Comparison of ENCODE assay signal across 10 mouse cellular contexts in genomic region chrX:74452773-74453172, GRCm38 (mm10). TPM values are rescaled to one million over a fixed set of nuclear protein-coding genes. Genes with fewer than 3 reads are reported as not detected.
DNase-seq lines count a peak whose midpoint lies in the region; ATAC-seq lines count a peak whose summit lies in the region.
"Had no signal": no experiment of that assay in that cellular context is flagged by ENCODE, and none has a peak within 500 bp of the region (broad histone marks: within the 10 kb centered on the region; RNA-seq: fewer than 3 reads in every experiment).

No protein-coding gene starts in this region.

- no peaks in the 10 kb centered on the region for H3K9me3 ChIP-seq in embryonic facial prominence, embryonic 11.5 days (replicated peaks; ENCODE audit: control insufficient read depth, low read length)
- no peaks in the 10 kb centered on the region for H3K9me3 ChIP-seq in embryonic facial prominence, embryonic 10.5 days
- H3K9me3 ChIP-seq in hindbrain, embryonic 15.5 days, result no peaks in the 10 kb centered on the region
- H3K9me3 ChIP-seq: heart, embryonic 13.5 days had no signal

- H3K9ac ChIP-seq in embryonic facial prominence, embryonic 11.5 days (replicated peaks; ENCODE audit: low read length), result no peak overlapping the region
- no peak overlapping the region for H3K9ac ChIP-seq in hindbrain, embryonic 15.5 days
- H3K9ac ChIP-seq: heart, embryonic 13.5 days had no signal

- H3K27ac ChIP-seq in embryonic facial prominence, embryonic 11.5 days (replicated peaks; ENCODE audit: low read depth, low read length), result no peak overlapping the region
- H3K27ac ChIP-seq in embryonic facial prominence, embryonic 10.5 days (replicated peaks), result no peak overlapping the region
- no peak overlapping the region for H3K27ac ChIP-seq in hindbrain, embryonic 15.5 days (replicated peaks)
- H3K27ac ChIP-seq: heart, embryonic 13.5 days had no signal

- no peaks in the 10 kb centered on the region for H3K36me3 ChIP-seq in embryonic facial prominence, embryonic 11.5 days (replicated peaks; ENCODE audit: control insufficient read depth, insufficient read depth, low read depth, low read length)
- peaks cover 10% of the 10 kb centered on the region; the same call in 1 of the 2 replicates for H3K36me3 ChIP-seq in embryonic facial prominence, embryonic 10.5 days (replicated peaks)
- no peaks in the 10 kb centered on the region for H3K36me3 ChIP-seq in hindbrain, embryonic 15.5 days

- ATAC-seq in embryonic facial prominence, embryonic 11.5 days (replicated peaks; ENCODE audit: insufficient number of reproducible peaks, low FRiP score, low TSS enrichment, low read depth), result no peak
- ATAC-seq in hindbrain, embryonic 15.5 days (ENCODE audit: low FRiP score, low read depth), result peak; percentile 69

- H3K4me3 ChIP-seq in embryonic facial prominence, embryonic 11.5 days (ENCODE audit: low read depth, low read length), result no peak overlapping the region
- H3K4me3 ChIP-seq in embryonic facial prominence, embryonic 10.5 days, result no peak overlapping the region
- H3K4me3 ChIP-seq in hindbrain, embryonic 15.5 days, result no peak overlapping the region
- H3K4me3 ChIP-seq: heart, embryonic 13.5 days had no signal

- 13% methylated on average over 4 of the region's 4 CpGs for WGBS in embryonic facial prominence, embryonic 11.5 days
- 17% methylated on average over 4 of the region's 4 CpGs for WGBS in embryonic facial prominence, embryonic 10.5 days
- WGBS in hindbrain, embryonic 15.5 days, result 14% methylated on average over 4 of the region's 4 CpGs

- no peak overlapping the region for H3K4me2 ChIP-seq in embryonic facial prominence, embryonic 11.5 days (ENCODE audit: low read depth, low read length)
- H3K4me2 ChIP-seq in hindbrain, embryonic 15.5 days, result no peak overlapping the region
- H3K4me2 ChIP-seq: heart, embryonic 13.5 days had no signal

- no peaks in the 10 kb centered on the region for H3K27me3 ChIP-seq in embryonic facial prominence, embryonic 11.5 days (ENCODE audit: control insufficient read depth, insufficient read depth, low read length)
- no peaks in the 10 kb centered on the region for H3K27me3 ChIP-seq in embryonic facial prominence, embryonic 10.5 days (replicated peaks; ENCODE audit: low read depth, poor library complexity, severe bottlenecking)
- H3K27me3 ChIP-seq in hindbrain, embryonic 15.5 days, result no peaks in the 10 kb centered on the region
- H3K27me3 ChIP-seq: heart, embryonic 13.5 days had no signal

- peak; percentile 54 for DNase-seq in embryonic facial prominence, embryonic 11.5 days (ENCODE audit: low spot score)
- no peak for DNase-seq in embryonic facial prominence, embryonic 10.5 days (ENCODE audit: low spot score)
- DNase-seq in lung, postnatal 25 days (ENCODE audit: low spot score), result peak; percentile 28
- DNase-seq in lung, postnatal 14 days, result no peak
- DNase-seq in retina, postnatal 1 day, result peak; percentile 61
- DNase-seq in thymus, postnatal 36 days, result no peak
- DNase-seq in thymus, adult 18-20 months, result no peak

- no peaks in the 10 kb centered on the region for H3K4me1 ChIP-seq in embryonic facial prominence, embryonic 11.5 days (ENCODE audit: control insufficient read depth, insufficient read depth, low read length)
- H3K4me1 ChIP-seq in embryonic facial prominence, embryonic 10.5 days, result no peaks in the 10 kb centered on the region
- H3K4me1 ChIP-seq in hindbrain, embryonic 15.5 days (replicated peaks), result no peaks in the 10 kb centered on the region
- H3K4me1 ChIP-seq: heart, embryonic 13.5 days had no signal

RNA-seq across cellular contexts. Expression of gene G6pdx, which starts 23.8 kb away (rescaled TPM):
- polyA plus RNA-seq in embryonic facial prominence, embryonic 11.5 days (2014; fragmentation: Nextera tagmentation; extraction: Ambion mirVana), result 54.2 and 59.2 TPM in 2 replicates
- polyA plus RNA-seq in embryonic facial prominence, embryonic 10.5 days (2016; fragmentation: Nextera tagmentation; extraction: Ambion mirVana), result 54.7 and 57.3 TPM in 2 replicates
- 46.3 and 53.2 TPM in 2 replicates for polyA plus RNA-seq in hindbrain, embryonic 15.5 days (2015; fragmentation: Nextera tagmentation; extraction: Ambion mirVana)

RNA-seq across cellular contexts. Expression of gene Gm6880, which starts 28.4 kb away (rescaled TPM):
- not detected in 2 replicates for polyA plus RNA-seq in embryonic facial prominence, embryonic 11.5 days (2014; fragmentation: Nextera tagmentation; extraction: Ambion mirVana)
- not detected in 2 replicates for polyA plus RNA-seq in embryonic facial prominence, embryonic 10.5 days (2016; fragmentation: Nextera tagmentation; extraction: Ambion mirVana)
- polyA plus RNA-seq in hindbrain, embryonic 15.5 days (2015; fragmentation: Nextera tagmentation; extraction: Ambion mirVana), result not detected in 2 replicates
- polyA plus RNA-seq: heart, embryonic 13.5 days; neural tube, embryonic 11.5 days had no signal

RNA-seq across cellular contexts. Expression of gene Ikbkg, which starts 59.7 kb away (rescaled TPM):
- 22.0 and 22.2 TPM in 2 replicates for polyA plus RNA-seq in embryonic facial prominence, embryonic 11.5 days (2014; fragmentation: Nextera tagmentation; extraction: Ambion mirVana)
- polyA plus RNA-seq in embryonic facial prominence, embryonic 10.5 days (2016; fragmentation: Nextera tagmentation; extraction: Ambion mirVana), result 18.7 and 18.9 TPM in 2 replicates
- polyA plus RNA-seq in hindbrain, embryonic 15.5 days (2015; fragmentation: Nextera tagmentation; extraction: Ambion mirVana), result 15.7 and 16.7 TPM in 2 replicates

RNA-seq across cellular contexts. Expression of gene Fam3a, which starts 59.7 kb away (rescaled TPM):
- polyA plus RNA-seq in embryonic facial prominence, embryonic 11.5 days (2014; fragmentation: Nextera tagmentation; extraction: Ambion mirVana), result 26.7 and 27.6 TPM in 2 replicates
- polyA plus RNA-seq in embryonic facial prominence, embryonic 10.5 days (2016; fragmentation: Nextera tagmentation; extraction: Ambion mirVana), result 23.7 and 23.8 TPM in 2 replicates
- polyA plus RNA-seq in hindbrain, embryonic 15.5 days (2015; fragmentation: Nextera tagmentation; extraction: Ambion mirVana), result 34.2 and 37.5 TPM in 2 replicates

Comparison
In these comparisons a context has a peak if more than half of its experiments do, and no peak if none do; other contexts are left out.
1. DNase-seq: peak in embryonic facial prominence, embryonic 11.5 days (single experiment), lung, postnatal 25 days (single experiment) and retina, postnatal 1 day (single experiment); none in embryonic facial prominence, embryonic 10.5 days (single experiment), lung, postnatal 14 days (single experiment), thymus, postnatal 36 days (0 of 2) and thymus, adult 18-20 months (0 of 2).